Mouse (Mus musculus) hindbrain, embryonic 11.5 days (tissue): ENCODE measurements at regions not wholly inside any gene's neighbourhood (a gene's known extent, or its start where the extent isn't known, plus 50 kb on each side); places are given as distances from the start of the nearest gene placed in this dataset.

Source experiments
- ATAC-seq: fragments of 200-750 bp; cut with Nextera tagmentation; 2 replicates; pipeline ENCODE4 v1.8.0; 2017; ENCODE audit warnings: mild to moderate bottlenecking, moderate TSS enrichment, moderate library complexity; ENCODE audit not compliant: low FRiP score
- DNase-seq: peaks from one replicate; pipeline ENCODE4 v3.0.0-alpha.2; 2015; ENCODE audit warnings: low spot score
- H3K27ac ChIP-seq: fragments of 300-500 bp; sonication (generic); 2 replicates; pipeline ENCODE4 v1.5.1; 2014; ENCODE audit warnings: mild to moderate bottlenecking, low read depth, low read length
- H3K27me3 ChIP-seq: fragments of 300-500 bp; sonication (generic); 2 replicates; pipeline ENCODE4 v1.6.1; 2014; ENCODE audit warnings: mild to moderate bottlenecking, low read length, moderate library complexity, mixed read lengths; ENCODE audit not compliant: control insufficient read depth, insufficient read depth
- H3K36me3 ChIP-seq: fragments of 300-500 bp; sonication (generic); 2 replicates; pipeline ENCODE4 v1.6.1; 2014; ENCODE audit warnings: mild to moderate bottlenecking, low read length, moderate library complexity, mixed read lengths; ENCODE audit not compliant: control insufficient read depth, insufficient read depth
- H3K4me1 ChIP-seq: fragments of 300-500 bp; sonication (generic); replicated peaks from 2 replicates; pipeline ENCODE4 v1.6.1; 2014; ENCODE audit warnings: low read length, mixed read lengths; ENCODE audit not compliant: control insufficient read depth, insufficient read depth
- H3K4me2 ChIP-seq: fragments of 300-500 bp; sonication (generic); replicated peaks from 2 replicates; pipeline ENCODE4 v1.6.1; 2014; ENCODE audit warnings: mild to moderate bottlenecking, low read depth, low read length
- H3K4me3 ChIP-seq: fragments of 300-500 bp; sonication (generic); 2 replicates; pipeline ENCODE4 v1.5.1; 2014; ENCODE audit warnings: low read depth, low read length
- H3K9ac ChIP-seq: fragments of 300-500 bp; sonication (generic); 2 replicates; pipeline ENCODE4 v1.6.1; 2014; ENCODE audit warnings: low read depth, low read length
- H3K9me3 ChIP-seq: fragments of 300-500 bp; sonication (generic); 2 replicates; pipeline ENCODE4 v1.6.1; 2016; ENCODE audit warnings: low read length; ENCODE audit not compliant: control insufficient read depth
- WGBS: fragments of 180-500 bp; shearing (Covaris S2); extraction: QIAGEN DNeasy Blood & Tissue Kit; methylation state at CpG from one replicate; pipeline ENCODE4 v1.1.7; 2014; 5-methylcytosine and 5-hydroxymethylcytosine counted together

DNA sequence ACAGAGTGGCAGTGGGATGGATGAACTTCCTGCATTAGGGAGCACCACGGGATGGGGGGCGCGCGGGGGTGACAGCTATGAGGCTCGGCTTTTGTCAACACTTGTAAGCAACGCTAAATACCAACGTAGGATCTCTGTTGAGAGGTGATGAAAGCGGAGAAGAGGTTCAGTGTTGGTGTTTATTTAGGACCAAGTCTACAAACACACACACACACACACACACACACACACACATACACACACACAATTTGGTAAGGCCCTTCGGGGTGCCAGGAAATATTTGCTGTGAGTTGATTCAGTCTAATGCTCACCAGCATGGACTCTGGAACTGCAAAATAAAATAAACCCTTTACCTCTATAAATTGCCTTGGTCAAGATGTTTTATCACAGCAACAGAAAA, 148.3 kb upstream of the Plcz1 start:
- H3K4me1 ChIP-seq: no peaks in the 10 kb centered on the region
- DNase-seq: no peak
- 79% methylated on average over 9 of the region's 9 CpGs for WGBS
- no peak overlapping the region for H3K4me2 ChIP-seq
- H3K9ac ChIP-seq: no peak overlapping the region
- no peaks in the 10 kb centered on the region for H3K9me3 ChIP-seq
- no peak for ATAC-seq
- H3K27me3 ChIP-seq: no peaks in the 10 kb centered on the region
- H3K4me3 ChIP-seq: no peak overlapping the region
- H3K36me3 ChIP-seq: no peaks in the 10 kb centered on the region
- H3K27ac ChIP-seq: no peak overlapping the region

DNA sequence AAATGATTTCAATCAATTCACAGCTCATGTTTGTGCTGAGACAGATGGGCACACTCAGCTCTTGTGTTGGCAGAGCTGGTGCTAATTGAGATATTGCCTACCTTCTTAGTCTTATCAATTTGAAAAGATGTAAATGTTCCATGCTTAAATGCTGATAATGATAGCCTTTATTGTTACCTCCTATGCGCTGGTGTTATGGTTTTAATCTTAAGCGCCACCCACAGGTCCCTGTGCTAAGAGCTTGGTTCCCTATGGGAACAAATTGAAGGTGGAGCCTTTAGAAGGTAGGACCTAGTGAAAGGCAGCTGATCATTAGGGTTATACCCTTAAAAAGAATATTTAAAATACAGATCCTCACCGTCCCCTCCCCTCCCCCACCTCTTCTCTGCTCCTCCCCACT, 146.5 kb upstream of the Plcz1 start:
- H3K4me3 ChIP-seq: no peak overlapping the region
- H3K4me1 ChIP-seq: no peaks in the 10 kb centered on the region
- H3K9me3 ChIP-seq: no peaks in the 10 kb centered on the region
- DNase-seq (no peak), ATAC-seq (no peak)
- H3K36me3 ChIP-seq: no peaks in the 10 kb centered on the region
- no peak overlapping the region for H3K4me2 ChIP-seq
- no peak overlapping the region for H3K27ac ChIP-seq
- WGBS: 91% methylated on average over 3 of the region's 3 CpGs
- H3K27me3 ChIP-seq: no peaks in the 10 kb centered on the region
- no peak overlapping the region for H3K9ac ChIP-seq

DNA sequence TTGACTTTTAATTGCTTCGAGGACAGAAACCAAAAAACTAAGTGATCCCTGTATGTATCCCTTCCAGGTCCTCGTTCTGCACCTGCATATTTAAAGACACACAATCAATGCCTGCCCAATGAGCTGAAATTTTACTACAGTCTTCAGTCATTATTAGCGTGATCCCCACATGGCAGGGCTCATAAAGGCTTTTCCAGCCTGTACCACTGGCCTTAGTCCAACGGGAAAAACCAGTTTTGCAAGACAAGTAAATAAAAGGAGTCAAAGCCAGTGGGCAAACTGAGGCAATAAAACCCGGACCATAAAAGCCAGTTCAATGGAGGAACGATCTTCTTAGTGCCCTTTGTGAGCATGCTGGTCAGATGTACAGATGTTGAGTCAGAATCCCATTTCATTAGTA, 145.8 kb upstream of the Plcz1 start:
- H3K9me3 ChIP-seq: no peaks in the 10 kb centered on the region
- H3K36me3 ChIP-seq: no peaks in the 10 kb centered on the region
- no peak overlapping the region for H3K4me3 ChIP-seq
- H3K4me1 ChIP-seq: no peaks in the 10 kb centered on the region
- DNase-seq: no peak
- H3K27me3 ChIP-seq: no peaks in the 10 kb centered on the region
- no peak overlapping the region for H3K9ac ChIP-seq
- 80% methylated on average over 6 of the region's 6 CpGs for WGBS
- no peak overlapping the region for H3K4me2 ChIP-seq
- H3K27ac ChIP-seq: no peak overlapping the region
- no peak for ATAC-seq

DNA sequence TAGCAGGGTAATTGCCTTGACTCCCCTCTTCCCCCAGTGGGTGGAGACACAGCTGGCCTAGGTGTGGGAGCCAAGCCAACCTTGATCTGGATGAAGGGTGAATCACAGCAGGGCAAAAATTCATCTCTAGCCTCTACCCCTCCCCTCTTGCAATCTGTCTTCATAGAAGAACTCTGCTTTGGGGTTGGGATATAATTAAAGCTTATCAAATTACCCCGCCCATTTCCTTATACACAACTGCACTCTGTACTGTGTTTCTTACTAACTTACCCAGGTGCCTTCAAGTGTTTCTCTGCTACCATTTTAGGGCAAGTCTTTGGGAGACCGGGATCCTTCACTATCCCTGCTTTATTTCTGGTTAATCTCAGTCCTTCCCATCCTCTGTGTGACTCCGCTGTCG, 138.7 kb upstream of the Plcz1 start:
- no peak overlapping the region for H3K4me3 ChIP-seq
- H3K27me3 ChIP-seq: no peaks in the 10 kb centered on the region
- no peak overlapping the region for H3K9ac ChIP-seq
- 92% methylated on average over 4 of the region's 4 CpGs for WGBS
- DNase-seq: no peak
- H3K27ac ChIP-seq: no peak overlapping the region
- H3K4me2 ChIP-seq: no peak overlapping the region
- H3K9me3 ChIP-seq: no peaks in the 10 kb centered on the region
- ATAC-seq: no peak
- H3K4me1 ChIP-seq: no peaks in the 10 kb centered on the region
- no peaks in the 10 kb centered on the region for H3K36me3 ChIP-seq

DNA sequence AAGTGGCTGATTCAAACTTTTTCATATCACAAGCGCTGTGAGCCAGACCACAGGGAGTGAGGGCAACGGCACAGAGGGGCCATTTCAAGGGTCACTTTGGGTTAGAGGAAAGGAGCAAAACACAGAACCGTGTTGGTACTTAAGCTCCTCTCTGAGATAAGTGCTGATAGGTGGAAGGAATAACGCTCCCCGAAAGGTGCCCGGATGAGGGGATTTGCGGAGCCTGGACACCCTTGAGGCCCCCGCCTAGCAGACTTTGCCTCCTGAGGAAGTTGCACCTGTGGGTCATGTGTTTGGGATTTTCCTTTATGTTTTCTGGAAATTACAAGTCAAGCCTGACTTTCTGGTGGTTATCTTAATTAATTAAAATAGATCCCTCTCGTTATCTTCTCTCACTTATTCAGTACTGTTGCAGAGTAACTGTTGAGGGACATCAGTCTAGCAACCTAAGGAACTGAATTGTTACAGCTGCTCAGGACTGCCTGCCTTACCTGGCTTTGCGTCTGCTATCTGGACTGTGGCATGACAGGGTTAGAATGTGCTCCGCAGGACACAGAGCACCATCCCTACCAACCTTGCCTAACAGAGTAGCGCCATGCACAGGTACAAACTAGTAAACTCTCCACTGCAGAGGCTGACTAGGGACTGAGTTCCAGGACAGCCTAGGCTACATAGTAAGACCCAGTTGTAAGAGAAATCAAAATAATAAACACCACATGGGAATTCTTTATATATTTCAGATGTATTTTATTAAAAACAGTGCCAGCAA, 137.4 kb upstream of the Plcz1 start:
- Histone ChIP-seq H3K36me3 (no peaks in the 10 kb centered on the region), H3K4me3 (no peak overlapping the region), H3K27ac (no peak overlapping the region), H3K9ac (no peak overlapping the region), H3K4me2 (no peak overlapping the region), H3K9me3 (no peaks in the 10 kb centered on the region), H3K27me3 (no peaks in the 10 kb centered on the region), H3K4me1 (no peaks in the 10 kb centered on the region)
- no peak for DNase-seq
- ATAC-seq: peak; percentile 19; the same call in 1 of the 2 replicates
- WGBS: 90% methylated on average over 12 of the region's 12 CpGs

DNA sequence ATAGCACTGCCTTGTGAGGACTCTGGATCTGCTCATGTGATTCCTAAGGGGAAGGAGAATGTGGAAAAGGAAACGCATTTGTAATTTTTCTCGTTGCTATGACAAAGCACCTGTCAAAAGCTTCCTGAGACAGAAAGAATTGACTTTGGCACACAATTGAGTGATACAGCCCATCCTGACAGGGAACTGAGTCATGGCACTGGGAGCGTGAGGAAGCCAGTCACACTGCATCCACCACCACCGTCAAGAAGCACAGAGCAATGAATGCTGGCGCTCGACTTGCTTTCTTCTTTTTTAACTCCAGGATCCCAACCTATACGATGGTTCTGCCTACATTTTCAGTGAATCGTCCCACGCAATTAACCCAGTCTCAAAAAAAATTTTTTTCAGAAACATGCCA, 131.5 kb upstream of the Plcz1 start:
- Histone ChIP-seq H3K4me2 (no peak overlapping the region), H3K4me1 (no peaks in the 10 kb centered on the region), H3K9ac (no peak overlapping the region), H3K9me3 (no peaks in the 10 kb centered on the region), H3K27ac (no peak overlapping the region), H3K36me3 (no peaks in the 10 kb centered on the region), H3K27me3 (no peaks in the 10 kb centered on the region), H3K4me3 (no peak overlapping the region)
- WGBS: 91% methylated on average over 9 of the region's 9 CpGs
- DNase-seq (no peak), ATAC-seq (no peak)

DNA sequence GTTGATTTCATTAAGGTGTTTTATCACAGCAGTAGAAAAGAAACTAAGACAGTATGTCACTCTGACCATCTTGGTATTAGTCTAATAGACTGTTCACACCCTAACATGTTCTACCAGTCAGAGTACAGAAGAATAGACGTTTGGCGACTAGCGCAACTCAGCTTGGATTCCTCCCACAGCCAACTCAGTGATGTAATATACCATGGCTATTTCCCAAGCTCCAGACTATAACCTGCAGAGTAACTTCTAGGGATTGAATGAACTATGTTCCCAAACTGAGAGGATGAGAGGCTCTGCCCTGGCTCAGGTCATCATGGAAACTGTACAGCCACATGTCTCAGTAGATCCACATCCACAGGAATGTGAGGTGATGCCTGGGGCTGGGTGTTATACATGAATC, 128.6 kb upstream of the Plcz1 start:
- no peak for ATAC-seq
- Histone ChIP-seq H3K9ac (no peak overlapping the region), H3K9me3 (no peaks in the 10 kb centered on the region), H3K4me1 (no peaks in the 10 kb centered on the region), H3K4me2 (no peak overlapping the region), H3K4me3 (no peak overlapping the region), H3K27ac (no peak overlapping the region), H3K27me3 (no peaks in the 10 kb centered on the region), H3K36me3 (no peaks in the 10 kb centered on the region)
- no peak for DNase-seq
- WGBS: 96% methylated on average over 3 of the region's 3 CpGs

DNA sequence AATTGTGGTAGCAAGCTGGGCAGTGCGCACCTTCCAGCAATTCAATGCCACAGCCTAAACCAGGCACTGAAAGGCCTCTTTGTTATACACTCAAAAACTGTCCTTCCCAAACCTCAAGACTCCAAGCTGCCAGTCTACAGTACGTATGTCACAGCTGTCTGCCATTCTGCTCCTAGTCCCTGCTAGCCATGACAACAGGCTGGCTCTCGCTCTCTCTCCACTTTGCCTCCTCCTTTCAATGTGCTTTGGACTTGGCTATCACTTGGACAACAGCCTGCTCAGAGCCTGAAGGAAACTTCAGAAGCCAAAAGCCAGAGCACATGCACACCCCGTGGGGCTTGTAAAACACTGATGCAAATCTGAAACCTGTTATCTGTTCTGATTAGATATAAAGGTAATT, 125.9 kb upstream of the Plcz1 start:
- DNase-seq (peak; percentile 3), ATAC-seq (no peak)
- H3K9me3 ChIP-seq: no peaks in the 10 kb centered on the region
- 79% methylated on average over 4 of the region's 4 CpGs for WGBS
- H3K27ac ChIP-seq: no peak overlapping the region
- no peaks in the 10 kb centered on the region for H3K36me3 ChIP-seq
- no peak overlapping the region for H3K4me3 ChIP-seq
- no peaks in the 10 kb centered on the region for H3K4me1 ChIP-seq
- H3K27me3 ChIP-seq: no peaks in the 10 kb centered on the region
- H3K9ac ChIP-seq: no peak overlapping the region
- H3K4me2 ChIP-seq: no peak overlapping the region

DNA sequence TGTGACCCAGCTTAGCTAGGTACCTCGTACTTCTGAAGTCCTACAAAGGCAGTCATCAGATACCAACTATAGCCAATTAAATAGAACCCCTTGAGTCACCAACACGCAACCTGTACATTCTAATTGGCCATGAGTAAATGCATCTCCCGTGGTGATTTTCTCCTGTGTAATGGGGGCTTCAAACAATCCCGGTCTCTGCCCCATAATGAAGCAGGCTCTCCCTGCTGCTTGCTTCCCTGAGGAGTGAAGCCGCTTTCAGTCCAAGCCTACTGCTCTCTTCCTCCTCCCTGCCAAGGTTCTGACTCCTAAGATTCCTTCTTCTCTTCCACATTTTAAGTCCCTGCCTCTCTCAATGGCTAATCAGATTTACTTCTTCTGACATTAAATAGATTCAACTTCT, 121.5 kb upstream of the Plcz1 start:
- Histone ChIP-seq H3K4me3 (no peak overlapping the region), H3K27ac (no peak overlapping the region), H3K27me3 (no peaks in the 10 kb centered on the region), H3K4me2 (no peak overlapping the region), H3K4me1 (no peaks in the 10 kb centered on the region), H3K9me3 (no peaks in the 10 kb centered on the region), H3K36me3 (no peaks in the 10 kb centered on the region), H3K9ac (no peak overlapping the region)
- no peak for DNase-seq
- no peak for ATAC-seq
- WGBS: 85% methylated on average over 5 of the region's 5 CpGs
